Mouse (Mus musculus) v-Abl transformed pro-B cells (cell line): ENCODE data around the gene C1rl.
"Not testable (repeated sequence)": the region's sequence is repeated elsewhere in the genome, so short reads cannot be mapped to it uniquely, and the experiment has no call there.

ENCODE experiments used
- in situ Hi-C, 2 experiments: fragments of 400-800 bp; cut with MboI; formaldehyde crosslinking; loops; one replicate each; pipeline ENCODE4 v1.15.1; 2025; ENCODE audit not compliant: unreplicated experiment in 2 of 2

Gene C1rl

GRCm38 (mm10) chr6:124471783-124472638, 20.9 kb upstream of the C1rl start:
- in situ Hi-C loops = not testable (repeated sequence)

- in situ Hi-C loops = no loop called here
These were observed 20.1 kb upstream of the C1rl start for GRCm38 (mm10) chr6:124472801-124473200.

DNA sequence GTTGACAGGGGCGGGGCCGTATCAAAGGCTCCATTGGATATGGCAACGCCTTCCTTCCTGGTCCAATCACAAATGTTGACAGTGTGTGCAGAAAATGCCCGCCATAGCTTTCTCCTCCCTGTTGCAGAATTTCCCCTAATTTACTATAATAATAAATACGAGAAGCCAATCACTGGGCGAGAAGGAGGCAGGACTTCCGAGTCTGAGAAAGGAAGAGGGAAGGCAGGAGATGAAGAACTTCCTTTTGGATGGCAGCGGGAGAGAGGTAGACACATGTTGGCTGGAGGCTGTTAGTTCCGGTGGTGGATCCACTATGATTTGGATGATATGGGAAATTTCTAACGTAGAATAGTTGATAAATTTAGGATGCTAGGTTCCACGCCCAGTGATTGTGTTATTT, 18.3 kb upstream of the C1rl start:
- in situ Hi-C loops = no loop called here

DNA sequence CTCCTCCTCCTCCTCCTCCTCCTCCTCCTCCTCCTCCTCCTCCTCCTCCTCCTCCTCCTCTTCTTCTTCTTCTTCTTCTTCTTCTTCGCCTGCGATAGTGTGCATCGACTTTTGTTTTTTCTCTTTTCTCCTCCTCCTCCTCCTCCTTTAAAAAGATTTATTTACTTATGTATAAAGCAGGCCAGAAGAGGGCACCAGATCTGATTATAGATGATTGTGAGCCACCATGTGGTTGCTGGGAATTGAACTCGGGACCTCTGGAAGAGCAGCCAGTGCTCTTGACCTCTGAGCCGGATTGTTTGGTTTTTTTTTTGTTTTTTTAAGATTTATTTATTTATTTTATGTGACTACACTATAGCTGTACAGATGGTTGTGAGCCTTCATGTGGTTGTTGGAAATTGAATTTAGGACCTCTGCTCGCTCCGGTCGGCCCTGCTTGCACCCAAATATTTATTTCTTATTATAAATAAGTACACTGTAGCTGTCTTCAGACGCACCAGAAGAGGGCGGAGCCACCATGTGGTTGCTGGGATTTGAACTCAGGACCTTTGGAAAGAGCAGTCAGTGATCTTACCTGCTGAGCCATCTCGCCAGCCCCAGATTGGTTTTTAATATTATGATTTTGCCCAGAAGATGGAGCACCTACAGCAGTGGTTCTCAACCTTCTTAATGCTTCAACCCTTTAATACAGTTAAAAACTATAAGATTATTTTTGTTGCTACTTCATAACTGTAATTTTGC, 17.4 kb upstream of the C1rl start:
- in situ Hi-C loops = not testable (repeated sequence)

- in situ Hi-C loops = no loop called here
These were observed 16.7 kb upstream of the C1rl start for GRCm38 (mm10) chr6:124476216-124476615.

GRCm38 (mm10) chr6:124476796-124477195, 16.1 kb upstream of the C1rl start:
- in situ Hi-C loops = no loop called here

- in situ Hi-C loops = no loop called here
These were observed 15.7 kb upstream of the C1rl start for GRCm38 (mm10) chr6:124477221-124477655.

DNA sequence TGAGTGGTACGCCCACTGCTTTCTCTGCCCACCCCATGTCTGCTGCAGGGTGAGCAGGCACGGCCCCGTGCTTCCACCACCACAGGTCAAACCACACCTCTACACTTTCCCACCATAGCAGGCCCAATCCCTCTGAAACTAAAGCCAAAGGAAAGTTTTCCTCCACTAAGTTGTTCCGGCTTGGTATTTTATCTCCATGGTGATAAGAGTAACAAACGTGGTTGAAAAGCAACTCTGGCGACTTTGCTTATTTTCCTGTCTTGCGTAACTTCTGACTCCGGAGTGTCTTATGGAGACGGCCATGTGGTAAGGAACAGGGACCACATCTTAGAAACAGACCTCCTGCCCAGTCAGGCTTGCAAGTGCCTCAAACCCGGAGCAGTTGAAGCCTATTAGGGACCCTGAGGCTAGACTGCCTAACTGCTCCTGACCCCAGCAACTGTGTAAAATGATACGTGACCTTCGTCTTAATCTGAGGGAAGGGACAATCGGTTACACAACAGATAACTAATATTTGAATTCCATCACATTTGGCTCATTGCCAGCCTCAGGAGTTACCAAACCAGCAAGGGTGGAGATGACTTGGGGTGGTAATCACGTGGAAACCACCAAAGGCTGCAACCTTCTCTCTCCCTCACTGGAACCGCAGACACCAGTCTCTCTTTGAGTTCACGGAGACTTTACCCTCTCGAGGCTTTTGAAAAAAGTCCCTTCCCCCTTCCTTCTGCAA, 14.8 kb upstream of the C1rl start:
- in situ Hi-C loops = no loop called here

DNA sequence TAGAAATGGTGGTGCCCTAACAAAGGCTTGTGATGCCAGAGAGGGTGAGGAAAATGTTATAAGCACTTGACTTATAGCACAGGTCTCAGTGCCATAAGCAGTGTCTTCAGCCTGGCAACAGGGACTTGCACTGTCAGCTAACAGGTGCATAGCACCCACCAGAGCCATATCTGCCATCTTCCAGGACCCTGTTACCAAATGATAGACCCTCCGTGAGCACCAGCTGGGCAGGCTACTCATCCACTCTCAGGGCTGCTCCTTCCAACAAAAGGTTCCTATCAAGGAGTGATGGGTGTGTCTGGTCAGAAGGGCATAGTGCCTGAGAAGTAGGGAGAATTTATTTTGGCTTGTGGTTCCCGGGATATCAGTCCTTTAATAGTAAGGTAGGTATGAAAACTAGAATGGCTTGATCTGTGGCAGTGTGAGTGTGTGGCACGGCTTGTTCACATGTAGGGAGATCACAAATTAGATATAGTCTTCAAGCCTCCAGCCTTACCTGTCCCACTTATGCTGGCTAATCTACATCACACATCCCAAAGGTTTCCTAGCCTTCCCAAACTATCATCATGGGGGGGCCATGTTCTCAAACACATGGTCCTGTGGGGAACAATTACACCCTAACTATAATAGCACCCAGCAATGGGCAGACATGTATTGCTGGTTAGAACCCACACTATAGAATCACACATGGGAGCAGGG, 13.9 kb upstream of the C1rl start:
- in situ Hi-C loops = no loop called here

DNA sequence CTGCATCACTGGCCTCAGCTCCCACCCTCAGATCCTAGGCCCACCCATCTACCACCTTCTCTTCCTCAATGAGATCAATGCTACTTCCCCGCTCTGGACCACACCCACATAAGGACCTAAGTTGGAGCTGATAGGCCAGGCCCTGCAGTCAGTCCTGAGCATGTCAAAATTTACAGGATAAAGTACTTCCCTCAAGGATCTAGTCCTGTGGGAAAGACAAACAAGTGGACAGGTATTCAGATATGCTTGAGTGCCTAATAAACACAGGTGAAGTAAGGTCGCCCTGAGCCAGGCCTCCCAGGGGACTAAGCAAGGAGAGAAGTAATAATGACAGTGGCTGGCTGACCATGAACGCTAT, 13.4 kb upstream of the C1rl start:
- in situ Hi-C loops = no loop called here

GRCm38 (mm10) chr6:124480295-124480694, 12.6 kb upstream of the C1rl start:
- in situ Hi-C loops = no loop called here

GRCm38 (mm10) chr6:124481571-124481970, 11.3 kb upstream of the C1rl start:
- in situ Hi-C loops = no loop called here

DNA sequence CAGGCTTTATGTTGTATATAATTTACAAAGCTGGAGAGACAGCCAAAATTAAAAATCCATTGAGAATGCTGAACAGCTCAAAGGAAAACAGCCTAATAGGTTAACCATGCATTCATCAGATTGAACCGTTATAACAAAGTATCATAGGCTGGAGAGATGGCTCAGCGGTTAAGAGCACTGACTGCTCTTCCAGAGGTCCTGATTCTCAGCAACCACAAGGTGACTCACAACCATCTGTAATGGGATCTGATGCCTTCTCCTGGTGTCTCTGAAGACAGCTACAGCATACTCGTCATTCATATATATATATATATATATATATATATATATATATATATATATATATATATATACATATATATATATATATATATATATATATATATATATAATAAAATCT, 9.1 kb upstream of the C1rl start:
- in situ Hi-C loops = not testable (repeated sequence)

GRCm38 (mm10) chr6:124484851-124485250, 8.1 kb upstream of the C1rl start:
- in situ Hi-C loops = no loop called here

GRCm38 (mm10) chr6:124485414-124486144, 7.3 kb upstream of the C1rl start:
- in situ Hi-C loops = no loop called here

- in situ Hi-C loops = no loop called here
These were observed 5.4 kb upstream of the C1rl start for GRCm38 (mm10) chr6:124487509-124487908.

GRCm38 (mm10) chr6:124488952-124489351, 4.0 kb upstream of the C1rl start:
- in situ Hi-C loops = no loop called here

DNA sequence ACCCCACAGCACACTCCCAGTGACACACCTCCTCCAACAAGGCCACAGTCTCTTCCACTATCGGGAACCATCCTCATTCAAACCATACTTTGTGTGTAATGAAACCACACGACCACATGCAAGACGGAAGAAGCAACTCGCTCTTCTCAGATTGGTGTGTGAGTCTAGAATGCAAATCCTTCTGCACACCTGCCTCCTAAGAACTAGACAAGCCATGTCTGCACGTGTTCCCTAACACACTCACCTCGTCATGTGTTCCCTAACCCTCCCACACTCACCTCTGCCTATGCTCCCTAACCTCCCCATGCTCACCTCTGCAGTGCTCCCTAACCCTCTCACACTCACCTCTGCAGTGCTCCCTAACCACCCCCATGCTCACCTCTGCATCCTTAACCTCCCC, 1.5 kb upstream of the C1rl start:
- in situ Hi-C loops = no loop called here

DNA sequence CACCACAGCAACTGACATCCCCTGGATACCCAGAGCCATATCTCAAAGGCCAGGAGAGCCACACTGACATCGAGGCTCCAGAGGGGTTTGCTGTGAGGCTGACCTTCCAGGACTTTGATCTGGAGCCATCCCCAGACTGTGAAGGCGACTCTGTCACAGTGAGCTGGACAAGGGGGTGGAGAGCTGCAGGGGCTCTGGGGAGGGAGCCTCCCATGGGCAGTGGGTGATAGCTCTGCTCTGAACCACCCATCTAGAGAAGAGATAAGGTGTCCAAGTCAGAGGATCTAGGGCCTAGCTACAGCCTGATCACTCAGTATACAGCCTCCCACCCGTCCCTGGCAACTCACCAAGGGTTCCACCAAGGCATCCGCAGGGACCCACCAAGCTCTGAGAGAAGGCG, 973 bp downstream of the C1rl start:
- in situ Hi-C loops = no loop called here

- in situ Hi-C loops = no loop called here
These were observed 3.1 kb downstream of the C1rl start for GRCm38 (mm10) chr6:124496054-124496453.
